Mouse (Mus musculus) liver, embryonic 15.5 days (tissue): ENCODE data around the gene Gclm. TPM values are rescaled to one million over a fixed set of nuclear protein-coding genes. Genes with fewer than 3 reads are reported as not detected.
A peak's percentile ranks its signal among the peaks of the same experiment; 100 is the strongest.

ENCODE experiments used
- ATAC-seq: fragments of 200-750 bp; cut with Nextera tagmentation; 2 replicates; pipeline ENCODE4 v1.8.0; 2017; ENCODE audit warnings: moderate number of reproducible peaks, mild to moderate bottlenecking, moderate library complexity; ENCODE audit not compliant: insufficient read depth
- H3K27ac ChIP-seq: fragments of 300-500 bp; sonication (generic); replicated peaks from 2 replicates; pipeline ENCODE4 v1.5.1; 2015; ENCODE audit warnings: mild to moderate bottlenecking, inconsistent platforms
- H3K27me3 ChIP-seq: fragments of 300-500 bp; sonication (generic); 2 replicates; pipeline ENCODE4 v1.6.1; 2015; ENCODE audit warnings: mild to moderate bottlenecking, inconsistent platforms
- H3K36me3 ChIP-seq: fragments of 300-500 bp; sonication (generic); replicated peaks from 2 replicates; pipeline ENCODE4 v1.6.1; 2015; ENCODE audit warnings: moderate library complexity, mild to moderate bottlenecking, inconsistent platforms
- H3K4me1 ChIP-seq: fragments of 300-500 bp; sonication (generic); replicated peaks from 2 replicates; pipeline ENCODE4 v1.6.1; 2015; ENCODE audit warnings: inconsistent platforms
- H3K4me2 ChIP-seq: fragments of 300-500 bp; sonication (generic); 2 replicates; pipeline ENCODE4 v1.6.1; 2015; ENCODE audit warnings: moderate library complexity, mild to moderate bottlenecking, inconsistent platforms
- H3K4me3 ChIP-seq: fragments of 300-500 bp; sonication (generic); replicated peaks from 2 replicates; pipeline ENCODE4 v1.5.1; 2015; ENCODE audit warnings: mild to moderate bottlenecking, inconsistent platforms
- H3K9ac ChIP-seq: fragments of 300-500 bp; sonication (generic); 2 replicates; pipeline ENCODE4 v1.6.1; 2015; ENCODE audit warnings: moderate library complexity, mild to moderate bottlenecking, inconsistent platforms
- H3K9me3 ChIP-seq: fragments of 300-500 bp; sonication (generic); replicated peaks from 2 replicates; pipeline ENCODE4 v1.6.1; 2016; ENCODE audit warnings: inconsistent platforms
- WGBS: fragments of 180-500 bp; shearing (Covaris S2); methylation state at CpG from one replicate; pipeline ENCODE4 v1.1.7; 2015; ENCODE audit warnings: mixed read lengths; ENCODE audit not compliant: insufficient replicate concordance; 5-methylcytosine and 5-hydroxymethylcytosine counted together
- polyA plus RNA-seq: library from polyadenylated mRNA; unstranded; fragments of >200 nt; fragmentation: Nextera tagmentation; extraction: Ambion mirVana; gene quantifications from 2 replicates; pipeline ENCODE4 v1.2.1, GENCODE M21; 2015

Gclm gene
- polyA plus RNA-seq, 1 experiment from 2014 or later, result 427 TPM

- H3K4me3 ChIP-seq, result peak within 1 kb of the TSS; percentile 85
- peak within 1 kb of the TSS; percentile 99 for H3K4me2 ChIP-seq
- H3K27me3 ChIP-seq, result peaks cover 51% of the 10 kb centered on the region
- peak within 1 kb of the TSS; percentile 74 for H3K27ac ChIP-seq
- peaks cover 38% of the 10 kb centered on the region for H3K4me1 ChIP-seq
- no peaks in the 10 kb centered on the region for H3K36me3 ChIP-seq
- ATAC-seq, result peak; percentile 3; the same call in 1 of the 2 replicates
- WGBS, result 11% methylated on average over 37 of the region's 37 CpGs
- H3K9ac ChIP-seq, result peak within 1 kb of the TSS; percentile 73
- H3K9me3 ChIP-seq, result no peaks in the 10 kb centered on the region
Measured at GRCm38 (mm10) chr3:122293954-122294850, 48.8 kb downstream of the Gclm start, which contains the start of gene Bcar3. Bcar3 (plus strand) TSS chr3:122294136.

GRCm38 (mm10) chr3:122295511-122295910 is 50.2 kb downstream of the Gclm start:
- Histone ChIP-seq H3K4me1 (peaks cover 35% of the 10 kb centered on the region), H3K36me3 (no peaks in the 10 kb centered on the region), H3K9me3 (no peaks in the 10 kb centered on the region), H3K27ac (no peak overlapping the region), H3K27me3 (peaks cover 42% of the 10 kb centered on the region), H3K4me2 (no peak overlapping the region), H3K4me3 (no peak overlapping the region), H3K9ac (no peak overlapping the region)
- ATAC-seq, result no peak
- 5% methylated on average over 5 of the region's 5 CpGs for WGBS

- H3K27ac ChIP-seq, result no peak overlapping the region
- 67% methylated on average over 5 of the region's 5 CpGs for WGBS
- H3K36me3 ChIP-seq, result no peaks in the 10 kb centered on the region
- H3K9ac ChIP-seq, result no peak overlapping the region
- no peak for ATAC-seq
- no peak overlapping the region for H3K4me3 ChIP-seq
- H3K4me1 ChIP-seq, result peaks cover 39% of the 10 kb centered on the region
- H3K9me3 ChIP-seq, result no peaks in the 10 kb centered on the region
- no peak overlapping the region for H3K4me2 ChIP-seq
- peaks cover 29% of the 10 kb centered on the region for H3K27me3 ChIP-seq
Measured at GRCm38 (mm10) chr3:122296979-122297378, 51.6 kb downstream of the Gclm start.

DNA sequence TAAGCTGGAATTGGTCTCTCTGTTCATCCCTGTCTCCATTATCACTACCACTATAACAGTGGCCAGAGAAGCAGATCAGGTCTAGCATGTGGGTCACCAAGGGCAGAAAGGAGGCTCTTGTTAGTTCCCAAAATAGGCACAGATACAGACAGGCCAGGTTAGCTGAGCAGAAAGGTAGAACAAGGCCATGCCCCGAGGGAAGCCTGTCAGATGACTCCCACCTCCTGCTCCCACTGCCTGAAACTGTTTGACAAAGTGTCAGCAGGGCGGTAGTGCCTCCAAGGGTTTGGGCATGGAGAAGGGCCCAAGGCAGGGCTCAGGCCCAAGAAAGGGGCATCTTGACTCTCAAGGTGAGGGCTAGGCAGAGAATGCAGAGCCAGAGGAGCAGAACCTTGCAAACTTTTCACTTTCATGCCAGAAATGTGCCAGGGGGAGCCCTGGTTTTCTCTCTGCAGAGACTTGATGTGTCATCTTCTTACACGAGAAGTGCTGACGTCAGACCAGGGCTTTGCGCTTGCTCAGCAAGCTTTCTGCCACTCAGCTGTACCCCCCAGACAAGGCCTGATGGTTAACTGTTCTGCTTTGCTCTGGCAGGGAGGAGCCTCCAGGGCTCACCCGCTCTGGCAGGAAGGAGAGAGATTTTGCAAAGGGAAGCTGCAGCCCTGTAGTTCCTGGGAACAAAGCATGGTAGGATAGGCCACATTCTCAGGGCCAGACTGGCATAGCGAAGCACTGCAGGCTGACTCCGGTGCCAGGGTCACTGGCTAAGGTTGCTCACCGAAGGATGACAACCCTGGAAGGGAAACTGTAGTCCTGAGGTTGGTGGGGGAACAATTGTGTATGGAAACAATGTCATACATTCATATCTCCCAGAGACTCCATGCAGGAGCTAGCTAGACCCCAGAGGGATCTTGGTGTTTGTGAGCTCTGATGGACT is 55.9 kb downstream of the Gclm start:
- no peaks in the 10 kb centered on the region for H3K9me3 ChIP-seq
- 47% methylated on average over 9 of the region's 9 CpGs for WGBS
- no peak overlapping the region for H3K27ac ChIP-seq
- H3K4me1 ChIP-seq, result 0 out of 2 replicates have a peak, but pooled peaks cover 8% of the 10 kb centered on the region
- no peaks in the 10 kb centered on the region for H3K36me3 ChIP-seq
- ATAC-seq, result peak; percentile 55; the same call in 1 of the 2 replicates
- no peak overlapping the region for H3K4me3 ChIP-seq
- no peak overlapping the region for H3K9ac ChIP-seq
- H3K27me3 ChIP-seq, result no peaks in the 10 kb centered on the region
- no peak overlapping the region for H3K4me2 ChIP-seq

DNA sequence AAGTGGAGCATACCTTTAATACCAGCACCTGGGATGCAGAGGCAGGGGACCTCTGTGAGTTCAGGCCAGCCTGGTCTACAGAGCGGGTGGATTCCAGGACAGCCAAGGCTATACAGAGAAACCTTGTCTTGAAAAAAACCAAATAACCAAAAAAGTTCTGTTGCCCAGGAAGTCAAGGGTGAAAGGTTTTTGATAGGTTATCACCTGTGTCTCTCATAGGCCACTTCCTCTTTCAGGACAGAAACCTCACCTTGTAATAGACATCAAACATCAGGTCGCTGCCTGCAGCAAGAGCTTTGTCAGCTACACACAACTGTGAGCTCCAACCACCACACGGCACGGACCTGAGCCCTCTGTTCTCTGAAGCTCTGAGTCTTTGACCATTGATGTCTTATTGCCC is 59.2 kb downstream of the Gclm start:
- Histone ChIP-seq H3K9me3 (no peaks in the 10 kb centered on the region), H3K27me3 (no peaks in the 10 kb centered on the region)

GRCm38 (mm10) chr3:122307894-122308671 is 62.7 kb downstream of the Gclm start:
- Histone ChIP-seq H3K27me3 (no peaks in the 10 kb centered on the region), H3K36me3 (no peaks in the 10 kb centered on the region), H3K9ac (no peak overlapping the region), H3K4me1 (no peaks in the 10 kb centered on the region), H3K9me3 (no peaks in the 10 kb centered on the region), H3K27ac (no peak overlapping the region), H3K4me3 (no peak overlapping the region), H3K4me2 (no peak overlapping the region)
- WGBS, result 39% methylated on average over 4 of the region's 4 CpGs
- no peak for ATAC-seq

More for the DNA sequence above, 59.2 kb downstream of the Gclm start:
- no peak overlapping the region for H3K4me2 ChIP-seq
- H3K36me3 ChIP-seq, result no peaks in the 10 kb centered on the region
- 0 out of 2 replicates have a peak, but pooled peaks cover 8% of the 10 kb centered on the region for H3K4me1 ChIP-seq
- no peak overlapping the region for H3K9ac ChIP-seq
- 54% methylated on average over 4 of the region's 4 CpGs for WGBS
- no peak for ATAC-seq
- no peak overlapping the region for H3K4me3 ChIP-seq
- H3K27ac ChIP-seq, result no peak overlapping the region

- H3K4me1 ChIP-seq, result peaks cover 3% of the 10 kb centered on the region; the same call in 1 of the 2 replicates
- no peaks in the 10 kb centered on the region for H3K9me3 ChIP-seq
- ATAC-seq, result no peak
- no peaks in the 10 kb centered on the region for H3K36me3 ChIP-seq
- 21% methylated on average over 6 of the region's 6 CpGs for WGBS
- H3K9ac ChIP-seq, result no peak overlapping the region
- H3K4me2 ChIP-seq, result no peak overlapping the region
- no peaks in the 10 kb centered on the region for H3K27me3 ChIP-seq
- no peak overlapping the region for H3K27ac ChIP-seq
- no peak overlapping the region for H3K4me3 ChIP-seq
Measured at GRCm38 (mm10) chr3:122308981-122309380, 63.6 kb downstream of the Gclm start.

DNA sequence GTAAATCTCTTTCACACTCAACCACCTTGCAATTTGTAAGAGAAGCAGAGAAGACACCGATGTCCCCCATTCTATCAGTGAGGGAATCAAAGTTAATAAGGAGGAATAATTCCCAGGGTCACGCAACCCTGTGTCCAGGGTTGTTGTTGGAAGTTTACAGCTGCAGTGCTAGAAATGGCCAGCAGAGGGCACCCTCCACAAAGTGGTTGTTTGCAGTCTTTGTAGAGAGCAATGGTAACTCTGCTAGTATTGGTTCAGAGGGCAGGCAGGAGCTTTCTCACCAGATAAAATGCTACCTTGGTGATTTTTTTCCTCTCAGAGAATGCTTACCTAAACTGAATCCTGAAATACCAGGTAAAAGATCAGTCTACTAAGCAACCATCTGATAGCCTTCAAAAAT is 66.7 kb downstream of the Gclm start:
- Histone ChIP-seq H3K9ac (no peak overlapping the region), H3K36me3 (no peaks in the 10 kb centered on the region), H3K27ac (no peak overlapping the region), H3K27me3 (no peaks in the 10 kb centered on the region), H3K9me3 (no peaks in the 10 kb centered on the region), H3K4me3 (no peak overlapping the region), H3K4me1 (peaks cover 10% of the 10 kb centered on the region; the same call in 1 of the 2 replicates), H3K4me2 (no peak overlapping the region)
- WGBS, result 15% methylated on average over 2 of the region's 2 CpGs
- ATAC-seq, result no peak

DNA sequence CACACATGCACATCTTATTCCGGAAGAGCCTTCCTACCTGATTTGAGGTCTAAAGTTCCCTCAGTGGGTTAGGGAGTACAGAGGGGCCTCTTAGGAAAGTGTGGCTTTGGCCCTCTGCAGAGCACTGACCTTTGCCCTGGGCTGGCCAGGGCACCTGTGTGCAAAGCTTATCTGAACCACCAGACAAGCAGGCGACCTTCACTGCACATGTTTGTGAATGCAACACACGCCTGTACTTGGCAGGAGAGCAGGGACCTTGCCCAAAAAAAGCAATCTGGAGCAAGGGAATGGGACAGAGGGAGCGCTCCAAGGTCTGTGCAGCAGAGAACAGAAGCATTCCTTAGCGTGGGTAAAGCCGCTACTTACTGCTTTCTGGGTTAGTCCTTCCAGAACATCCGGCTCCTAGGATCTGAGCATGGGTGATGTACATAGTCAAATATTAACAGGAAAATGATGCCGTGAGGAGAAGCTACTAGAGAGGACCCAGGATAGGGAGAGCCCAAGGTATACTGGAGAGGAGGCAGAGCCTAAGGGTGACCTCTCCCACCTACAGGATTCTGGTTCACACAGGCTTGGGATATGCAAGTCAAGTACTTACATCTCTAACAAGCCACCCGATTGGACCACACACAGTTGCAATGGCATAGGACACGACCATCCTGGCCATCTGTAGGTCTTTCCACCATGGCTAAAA is 67.7 kb downstream of the Gclm start:
- H3K4me2 ChIP-seq, result peak overlapping the region; percentile 8; the same call in 1 of the 2 replicates
- no peaks in the 10 kb centered on the region for H3K27me3 ChIP-seq
- H3K9ac ChIP-seq, result no peak overlapping the region
- peak overlapping the region; percentile 35; the same call in 1 of the 2 replicates for H3K27ac ChIP-seq
- H3K4me3 ChIP-seq, result no peak overlapping the region
- peak; percentile 71 for ATAC-seq
- H3K4me1 ChIP-seq, result peaks cover 10% of the 10 kb centered on the region; the same call in 1 of the 2 replicates
- H3K36me3 ChIP-seq, result no peaks in the 10 kb centered on the region
- WGBS, result 53% methylated on average over 10 of the region's 10 CpGs
- H3K9me3 ChIP-seq, result no peaks in the 10 kb centered on the region

DNA sequence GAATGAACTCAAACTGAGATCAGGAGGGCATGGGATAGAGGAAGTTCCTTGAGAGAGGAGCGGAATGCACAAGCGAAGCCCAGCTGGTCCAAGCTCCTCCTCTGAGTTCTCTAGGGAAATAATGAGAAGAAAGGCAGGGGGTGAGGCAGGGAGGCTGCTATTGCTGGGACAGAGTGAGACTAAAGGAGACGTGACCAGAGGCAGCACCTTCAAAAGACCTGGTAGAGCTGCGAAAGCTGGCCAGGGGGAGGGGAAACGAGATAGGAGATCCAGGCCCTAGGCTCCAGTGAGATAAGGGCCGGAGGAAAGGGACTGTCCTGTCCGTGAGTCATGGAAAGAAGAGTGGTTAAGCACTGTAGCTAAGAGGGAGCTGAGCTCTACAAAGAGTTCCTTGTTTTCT is 68.6 kb downstream of the Gclm start:
- no peaks in the 10 kb centered on the region for H3K9me3 ChIP-seq
- H3K4me2 ChIP-seq, result no peak overlapping the region
- no peak for ATAC-seq
- H3K36me3 ChIP-seq, result no peaks in the 10 kb centered on the region
- 24% methylated on average over 7 of the region's 7 CpGs for WGBS
- H3K4me1 ChIP-seq, result peaks cover 10% of the 10 kb centered on the region; the same call in 1 of the 2 replicates
- no peak overlapping the region for H3K27ac ChIP-seq
- H3K27me3 ChIP-seq, result no peaks in the 10 kb centered on the region
- H3K9ac ChIP-seq, result no peak overlapping the region
- no peak overlapping the region for H3K4me3 ChIP-seq
